Mouse (Mus musculus): ENCODE data around the gene 1700029P11Rik. TPM values are rescaled to one million over a fixed set of nuclear protein-coding genes. Genes with fewer than 3 reads are reported as not detected.

Gene 1700029P11Rik
- polyA plus RNA-seq, 1 experiment, result 0.08 TPM

DNA sequence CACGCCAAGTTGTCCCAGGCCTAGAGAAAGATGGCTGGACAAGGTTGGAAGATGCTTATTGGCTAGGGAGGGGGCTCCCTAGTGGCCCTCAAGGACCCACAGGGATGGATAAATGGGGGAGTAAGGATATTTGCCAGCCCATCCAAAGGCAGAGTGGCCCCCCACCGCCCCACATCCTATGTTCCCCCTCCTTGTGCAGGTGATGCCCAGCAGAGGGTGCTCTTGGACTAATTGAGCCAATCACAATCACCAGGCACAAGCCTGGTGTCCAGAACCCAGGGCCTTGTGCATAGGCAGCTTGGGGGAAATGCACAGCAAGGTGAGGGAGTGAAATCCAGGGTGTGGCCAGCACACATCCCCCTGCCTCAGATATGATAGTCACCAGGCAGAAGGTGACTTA, 42.1 kb upstream of the 1700029P11Rik start:
- Histone ChIP-seq H3K27me3 (replicated peaks; ENCODE audit: control insufficient read depth, insufficient read depth, low read length) (no peaks in the 10 kb centered on the region), H3K4me1 (ENCODE audit: control insufficient read depth, insufficient read depth, low read length) (peaks cover 5% of the 10 kb centered on the region; the same call in 1 of the 2 replicates), H3K4me3 (ENCODE audit: insufficient read depth, low read depth, low read length) (no peak overlapping the region), H3K36me3 (ENCODE audit: control insufficient read depth, insufficient read depth, low read length) (no peaks in the 10 kb centered on the region), H3K27ac (ENCODE audit: insufficient read depth, low read depth, low read length) (no peak overlapping the region)
- TF ChIP-seq POLR2A (IDR thresholded peaks at IDR 0.05; ENCODE audit: low read depth, low read length) (no peak), CTCF (conservative IDR thresholded peaks at IDR 0.05; ENCODE audit: insufficient read depth, insufficient read length, low read depth, low read length) (peak; percentile 75)
- 48% methylated on average over 2 of the region's 2 CpGs for whole genome bisulfite sequencing
- peak; percentile 48 for DNase-seq

DNA sequence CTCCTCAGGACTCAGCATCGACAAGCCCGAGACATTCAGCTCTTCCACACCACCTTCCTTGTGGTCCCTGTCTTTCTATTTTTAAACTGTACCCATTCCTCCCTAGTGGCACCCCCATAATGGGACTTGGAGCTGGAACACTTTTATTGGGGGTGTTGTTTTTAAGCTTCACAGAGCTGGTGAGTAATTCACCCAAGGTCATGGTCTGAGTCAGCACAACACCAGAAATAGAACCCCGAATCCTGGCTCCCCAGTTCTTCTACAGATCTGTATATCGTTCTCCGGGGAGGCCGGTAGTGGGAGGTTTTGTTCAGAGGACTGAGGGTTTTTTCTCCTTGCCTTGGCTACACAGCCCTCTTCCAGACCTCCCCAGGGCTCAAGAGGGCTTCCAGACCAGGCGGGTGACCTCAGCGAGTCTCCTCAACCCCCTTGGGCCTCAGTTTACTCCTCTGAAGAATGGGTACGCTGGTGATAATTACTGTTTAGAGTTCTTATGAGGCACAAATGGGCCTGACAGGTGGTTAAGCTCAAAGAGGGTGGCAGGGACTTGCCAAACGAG, 41.1 kb upstream of the 1700029P11Rik start:
- no peak overlapping the region for H3K27ac ChIP-seq (ENCODE audit: insufficient read depth, low read depth, low read length)
- 91% methylated on average over 10 of the region's 10 CpGs for WGBS

DNA sequence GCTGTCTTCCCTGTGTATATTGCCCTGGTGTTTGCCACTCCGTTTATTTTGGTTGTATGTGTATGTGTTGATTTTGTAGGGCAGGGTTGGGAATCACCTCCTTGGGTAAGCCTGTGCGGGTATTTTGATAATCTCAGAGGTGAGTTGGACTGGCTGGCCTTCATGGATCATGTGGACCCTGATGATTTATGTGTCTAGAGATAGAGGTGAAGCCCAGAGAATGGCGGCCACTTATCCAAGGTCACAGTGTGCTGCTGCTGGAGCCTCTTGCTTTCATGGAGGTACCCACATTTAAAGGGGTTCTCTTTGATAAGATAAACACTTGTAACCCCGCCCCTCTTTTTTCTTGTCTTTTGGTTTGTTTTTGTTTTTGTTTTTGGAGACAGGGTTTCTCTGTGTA, 40.6 kb upstream of the 1700029P11Rik start:
- Histone ChIP-seq H3K36me3 (ENCODE audit: control insufficient read depth, insufficient read depth, low read length) (no peaks in the 10 kb centered on the region), H3K4me3 (ENCODE audit: insufficient read depth, low read depth, low read length) (no peak overlapping the region), H3K4me1 (ENCODE audit: control insufficient read depth, insufficient read depth, low read length) (peaks cover 5% of the 10 kb centered on the region; the same call in 1 of the 2 replicates), H3K27me3 (replicated peaks; ENCODE audit: control insufficient read depth, insufficient read depth, low read length) (no peaks in the 10 kb centered on the region), H3K27ac (ENCODE audit: insufficient read depth, low read depth, low read length) (no peak overlapping the region)
- no peak for DNase-seq
- WGBS, result 88% methylated on average over 4 of the region's 4 CpGs
- TF ChIP-seq CTCF (conservative IDR thresholded peaks at IDR 0.05; ENCODE audit: insufficient read depth, insufficient read length, low read depth, low read length), result no peak
- no peak for TF ChIP-seq POLR2A (IDR thresholded peaks at IDR 0.05; ENCODE audit: low read depth, low read length)

More for the DNA sequence above, 41.1 kb upstream of the 1700029P11Rik start:
- no peak for DNase-seq
- no peak for TF ChIP-seq POLR2A (IDR thresholded peaks at IDR 0.05; ENCODE audit: low read depth, low read length)
- no peak for TF ChIP-seq CTCF (conservative IDR thresholded peaks at IDR 0.05; ENCODE audit: insufficient read depth, insufficient read length, low read depth, low read length)
- no peaks in the 10 kb centered on the region for H3K36me3 ChIP-seq (ENCODE audit: control insufficient read depth, insufficient read depth, low read length)
- H3K27me3 ChIP-seq (replicated peaks; ENCODE audit: control insufficient read depth, insufficient read depth, low read length), result no peaks in the 10 kb centered on the region
- H3K4me3 ChIP-seq (ENCODE audit: insufficient read depth, low read depth, low read length), result no peak overlapping the region
- H3K4me1 ChIP-seq (ENCODE audit: control insufficient read depth, insufficient read depth, low read length), result peaks cover 5% of the 10 kb centered on the region; the same call in 1 of the 2 replicates

DNA sequence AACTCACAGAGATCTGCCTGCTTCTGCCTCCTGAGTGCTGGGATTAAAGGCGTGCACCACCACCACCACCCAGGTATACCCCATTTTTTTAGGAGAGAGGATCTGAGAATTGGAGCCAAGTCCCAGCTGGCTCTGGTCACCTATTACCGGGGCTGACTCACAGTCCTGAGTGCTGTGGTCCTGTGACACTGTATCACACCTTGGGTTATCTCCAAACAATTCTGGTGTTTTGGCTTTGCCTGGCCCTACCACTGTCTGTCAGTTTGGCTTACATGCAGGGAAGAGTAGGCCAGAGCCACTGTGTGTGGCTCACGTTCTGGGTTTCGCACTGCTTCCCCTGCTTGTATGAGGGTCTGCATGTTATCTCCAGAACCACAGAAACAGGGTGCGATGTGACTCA, 40.1 kb upstream of the 1700029P11Rik start:
- H3K36me3 ChIP-seq (ENCODE audit: control insufficient read depth, insufficient read depth, low read length), result no peaks in the 10 kb centered on the region
- 92% methylated on average over 5 of the region's 5 CpGs for WGBS
- TF ChIP-seq POLR2A (IDR thresholded peaks at IDR 0.05; ENCODE audit: low read depth, low read length) (no peak), CTCF (conservative IDR thresholded peaks at IDR 0.05; ENCODE audit: insufficient read depth, insufficient read length, low read depth, low read length) (no peak)
- H3K4me3 ChIP-seq (ENCODE audit: insufficient read depth, low read depth, low read length), result no peak overlapping the region
- H3K27ac ChIP-seq (ENCODE audit: insufficient read depth, low read depth, low read length), result no peak overlapping the region
- no peak for DNase-seq
- H3K4me1 ChIP-seq (ENCODE audit: control insufficient read depth, insufficient read depth, low read length), result peaks cover 5% of the 10 kb centered on the region; the same call in 1 of the 2 replicates
- H3K27me3 ChIP-seq (replicated peaks; ENCODE audit: control insufficient read depth, insufficient read depth, low read length), result no peaks in the 10 kb centered on the region

DNA sequence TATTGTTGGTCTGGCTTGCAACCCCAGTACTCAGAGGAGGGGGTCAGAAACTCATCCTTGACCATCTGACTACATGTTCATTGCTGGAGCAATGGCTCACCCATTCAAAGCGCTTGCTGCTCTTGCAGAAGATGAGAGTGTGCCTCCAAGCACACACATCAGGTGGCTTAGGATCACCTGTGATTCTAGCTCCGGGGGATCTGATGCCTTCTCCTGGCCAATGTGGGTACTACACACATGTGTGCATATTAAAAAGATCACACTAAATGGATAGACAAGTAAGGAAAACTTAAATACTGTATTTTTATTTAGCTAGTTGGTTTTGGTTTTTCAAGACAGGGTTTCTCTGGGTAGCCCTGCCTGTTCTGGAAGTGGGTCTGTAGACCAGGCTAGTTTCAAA, 39.3 kb upstream of the 1700029P11Rik start:
- Histone ChIP-seq H3K27me3 (replicated peaks; ENCODE audit: control insufficient read depth, insufficient read depth, low read length) (no peaks in the 10 kb centered on the region), H3K4me3 (ENCODE audit: insufficient read depth, low read depth, low read length) (no peak overlapping the region), H3K27ac (ENCODE audit: insufficient read depth, low read depth, low read length) (no peak overlapping the region), H3K36me3 (ENCODE audit: control insufficient read depth, insufficient read depth, low read length) (no peaks in the 10 kb centered on the region), H3K4me1 (ENCODE audit: control insufficient read depth, insufficient read depth, low read length) (peaks cover 5% of the 10 kb centered on the region; the same call in 1 of the 2 replicates)
- no peak for DNase-seq
- 94% methylated on average over 2 of the region's 2 CpGs for WGBS
- no peak for TF ChIP-seq CTCF (conservative IDR thresholded peaks at IDR 0.05; ENCODE audit: insufficient read depth, insufficient read length, low read depth, low read length)
- TF ChIP-seq POLR2A (IDR thresholded peaks at IDR 0.05; ENCODE audit: low read depth, low read length), result no peak

DNA sequence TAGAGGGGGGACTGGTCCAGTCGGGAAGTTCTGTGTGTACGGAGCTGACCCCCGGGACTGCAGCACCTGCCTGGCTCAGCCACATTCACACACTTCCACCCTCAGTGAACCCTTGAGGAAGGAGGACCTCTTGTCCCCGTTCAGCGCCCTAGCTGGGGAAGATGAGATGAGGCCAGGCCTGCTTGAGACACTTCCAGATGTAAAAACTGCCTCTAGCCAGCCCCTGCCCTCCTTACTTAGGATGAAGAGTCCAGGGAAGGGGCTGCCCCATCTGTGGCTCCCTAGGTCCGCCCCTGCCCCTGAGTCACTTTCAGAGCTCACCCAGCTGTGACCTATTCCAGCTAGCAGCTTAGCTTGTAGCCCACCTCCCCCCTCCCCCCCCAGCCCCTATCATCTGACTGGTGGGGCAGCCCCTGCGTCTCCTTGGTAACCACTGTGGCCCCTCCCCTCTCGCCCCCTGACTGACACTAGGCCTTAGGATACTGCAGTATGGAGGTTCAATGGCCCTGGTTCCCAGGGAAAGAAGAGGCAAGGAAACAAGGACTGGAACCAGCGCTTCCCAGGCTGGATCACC, 37.1 kb upstream of the 1700029P11Rik start:
- H3K27ac ChIP-seq (ENCODE audit: insufficient read depth, low read depth, low read length), result no peak overlapping the region
- 43% methylated on average over 9 of the region's 9 CpGs for WGBS
- no peaks in the 10 kb centered on the region for H3K36me3 ChIP-seq (ENCODE audit: control insufficient read depth, insufficient read depth, low read length)
- H3K27me3 ChIP-seq (replicated peaks; ENCODE audit: control insufficient read depth, insufficient read depth, low read length), result no peaks in the 10 kb centered on the region
- TF ChIP-seq POLR2A (IDR thresholded peaks at IDR 0.05; ENCODE audit: low read depth, low read length) (no peak), CTCF (conservative IDR thresholded peaks at IDR 0.05; ENCODE audit: insufficient read depth, insufficient read length, low read depth, low read length) (no peak)
- H3K4me1 ChIP-seq (ENCODE audit: control insufficient read depth, insufficient read depth, low read length), result no peaks in the 10 kb centered on the region
- H3K4me3 ChIP-seq (ENCODE audit: insufficient read depth, low read depth, low read length), result no peak overlapping the region
- DNase-seq, result no peak

DNA sequence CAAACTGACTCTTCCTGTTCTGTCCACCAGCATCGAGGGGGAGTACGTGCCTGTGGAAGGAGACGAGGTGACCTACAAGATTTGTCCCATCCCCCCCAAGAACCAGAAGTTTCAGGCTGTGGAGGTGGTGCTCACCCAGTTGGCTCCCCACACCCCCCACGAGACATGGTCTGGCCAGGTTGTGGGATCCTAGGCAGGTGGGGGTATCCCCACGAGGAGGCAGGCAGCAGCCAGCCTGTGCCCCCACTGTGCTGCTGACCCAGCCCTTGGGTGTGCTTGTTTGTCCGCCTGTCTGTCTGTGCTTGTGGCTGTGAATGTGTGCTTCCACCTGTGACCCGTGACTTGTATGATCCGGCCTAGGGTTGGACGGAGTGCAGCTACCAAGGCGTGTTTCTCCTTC, 31.3 kb upstream of the 1700029P11Rik start:
- Histone ChIP-seq H3K4me1 (ENCODE audit: control insufficient read depth, insufficient read depth, low read length) (no peaks in the 10 kb centered on the region; the same call in 1 of the 2 replicates), H3K36me3 (ENCODE audit: control insufficient read depth, insufficient read depth, low read length) (no peaks in the 10 kb centered on the region), H3K27ac (ENCODE audit: insufficient read depth, low read depth, low read length) (no peak overlapping the region; the same call in 1 of the 2 replicates), H3K27me3 (replicated peaks; ENCODE audit: control insufficient read depth, insufficient read depth, low read length) (no peaks in the 10 kb centered on the region), H3K4me3 (ENCODE audit: insufficient read depth, low read depth, low read length) (no peak overlapping the region)
- no peak for DNase-seq
- TF ChIP-seq CTCF (conservative IDR thresholded peaks at IDR 0.05; ENCODE audit: insufficient read depth, insufficient read length, low read depth, low read length) (no peak), POLR2A (IDR thresholded peaks at IDR 0.05; ENCODE audit: low read depth, low read length) (no peak)
- 68% methylated on average over 10 of the region's 10 CpGs for WGBS
